Mouse (Mus musculus): ENCODE results near the gene Cct5.

Gene Cct5

DNA sequence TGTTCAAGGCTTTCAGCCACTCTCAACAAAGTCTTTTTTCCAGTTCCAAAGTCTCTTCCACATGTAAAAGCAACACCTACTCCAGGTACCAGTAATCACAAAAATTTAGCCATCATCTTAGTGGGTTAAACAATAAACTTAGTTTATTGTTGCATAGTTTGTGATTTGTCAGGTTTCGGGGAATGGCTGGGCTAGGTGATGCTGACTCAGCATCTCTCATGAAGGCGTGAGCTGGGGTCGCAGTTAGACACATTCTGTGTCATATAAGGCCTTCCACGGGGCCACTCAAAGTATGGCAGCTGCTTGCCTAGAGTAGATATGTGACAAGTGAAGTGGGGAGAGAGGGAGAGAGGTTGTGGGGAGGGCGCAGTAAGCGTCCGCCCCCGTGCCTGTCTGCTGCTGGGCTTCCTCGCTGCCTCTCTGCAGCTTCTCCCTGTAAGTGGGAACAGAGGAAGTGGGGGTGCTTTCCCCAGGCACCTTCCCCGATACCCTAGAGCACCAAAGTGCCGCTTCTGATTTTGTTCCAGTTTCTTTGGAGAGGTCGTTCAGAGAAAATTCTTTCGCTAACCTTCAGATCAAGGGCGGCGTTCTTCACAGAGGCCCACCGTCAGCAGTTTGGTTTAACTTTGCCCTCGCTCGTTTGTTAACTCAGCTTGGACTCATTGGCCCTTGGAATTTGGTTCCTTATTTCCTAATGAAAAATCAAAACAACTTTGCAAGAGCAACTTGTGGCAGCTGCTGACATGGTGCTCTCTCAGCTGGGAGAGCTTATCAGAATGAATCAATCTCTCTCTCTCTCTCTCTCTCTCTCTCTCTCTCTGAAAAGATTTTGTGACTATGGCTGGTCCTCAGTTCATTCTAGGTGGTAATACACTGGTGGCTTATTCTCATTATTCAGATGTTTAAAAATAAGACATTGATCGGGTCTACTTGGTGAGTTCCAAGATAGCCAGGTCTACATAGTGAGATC, 37.7 kb downstream of the Cct5 start:
- no peak for DNase-seq (ENCODE audit: low read depth, low spot score)

DNA sequence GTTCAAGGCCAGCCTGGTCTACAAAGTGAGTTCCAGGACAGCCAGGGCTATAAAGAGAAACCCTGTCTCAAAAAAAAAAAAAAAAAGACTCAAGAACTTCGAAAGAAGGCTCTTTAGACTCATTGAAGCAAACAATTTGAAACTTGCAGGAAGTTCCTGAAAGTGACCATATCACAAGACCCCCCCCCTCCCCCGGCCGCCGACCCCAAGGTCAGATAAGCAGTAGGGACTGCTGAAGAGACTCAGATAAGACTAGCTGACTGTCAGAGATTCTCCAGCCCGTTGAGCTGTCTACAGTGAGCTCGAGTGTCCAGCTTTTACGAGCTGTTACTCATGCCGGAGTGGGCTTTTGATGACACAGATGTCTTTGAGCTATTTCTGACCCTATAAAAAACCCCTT, 38.8 kb downstream of the Cct5 start:
- DNase-seq (ENCODE audit: low read depth, low spot score): no peak

DNA sequence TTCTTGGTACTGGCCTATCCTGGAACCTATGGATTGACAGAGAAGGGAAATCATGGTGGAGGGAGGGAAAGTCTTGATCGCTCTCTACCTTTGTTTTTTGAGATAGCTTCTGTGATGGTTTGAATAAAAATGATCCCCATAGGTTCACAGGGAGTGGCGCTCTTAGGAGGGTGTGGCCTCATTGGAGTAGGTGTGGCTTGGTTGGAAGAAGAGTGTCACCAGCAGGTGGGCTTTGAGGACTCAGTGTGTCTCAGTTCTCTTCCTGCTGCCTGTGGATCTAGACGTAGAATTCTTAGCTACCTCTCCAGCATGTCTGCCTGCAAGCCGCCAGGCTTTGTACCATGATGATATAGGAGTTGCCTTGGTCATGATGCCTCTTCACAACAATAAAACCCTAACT, 39.6 kb downstream of the Cct5 start:
- DNase-seq (ENCODE audit: low read depth, low spot score): peak; percentile 69

DNA sequence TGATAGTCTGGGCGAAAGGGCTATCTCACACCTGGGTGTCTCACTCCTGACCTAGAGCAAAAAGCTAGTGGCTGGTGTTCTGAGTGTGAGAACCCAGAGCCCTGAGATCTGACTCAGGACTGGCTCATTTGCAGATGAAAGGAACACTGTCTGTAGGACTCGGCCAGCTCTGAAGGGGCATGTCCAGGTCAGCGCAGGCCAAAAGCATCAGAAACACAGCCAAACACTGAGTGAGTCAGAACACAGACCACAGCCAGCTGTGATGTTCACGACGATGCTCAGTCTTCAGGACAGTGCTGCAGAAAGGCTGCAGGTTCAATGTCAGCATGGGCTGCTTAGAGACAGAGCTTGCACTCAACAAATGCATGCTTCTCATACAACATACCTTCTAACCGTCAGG, 40.2 kb downstream of the Cct5 start:
- no peak for DNase-seq (ENCODE audit: low read depth, low spot score)

DNA sequence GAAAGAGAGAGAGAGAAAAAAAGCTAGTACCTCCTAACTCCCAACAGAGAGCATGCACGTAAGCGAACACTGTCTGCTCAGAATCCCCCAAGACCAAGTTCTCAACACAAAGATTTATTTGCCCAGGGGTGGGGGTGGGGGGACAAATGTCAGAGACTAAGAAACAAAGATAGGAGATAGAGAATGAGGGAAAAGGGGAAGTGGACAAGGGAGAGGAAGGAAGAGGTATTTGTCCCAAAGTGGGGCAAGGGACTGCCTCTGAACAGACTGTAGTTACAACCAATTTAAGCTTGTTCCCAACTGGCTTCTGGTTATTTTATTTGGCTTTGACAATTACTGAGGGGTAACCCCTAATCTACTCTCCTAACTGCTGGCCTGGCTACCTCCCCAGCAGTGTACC, 46.7 kb downstream of the Cct5 start:
- no peak for DNase-seq (ENCODE audit: low read depth, low spot score)

DNA sequence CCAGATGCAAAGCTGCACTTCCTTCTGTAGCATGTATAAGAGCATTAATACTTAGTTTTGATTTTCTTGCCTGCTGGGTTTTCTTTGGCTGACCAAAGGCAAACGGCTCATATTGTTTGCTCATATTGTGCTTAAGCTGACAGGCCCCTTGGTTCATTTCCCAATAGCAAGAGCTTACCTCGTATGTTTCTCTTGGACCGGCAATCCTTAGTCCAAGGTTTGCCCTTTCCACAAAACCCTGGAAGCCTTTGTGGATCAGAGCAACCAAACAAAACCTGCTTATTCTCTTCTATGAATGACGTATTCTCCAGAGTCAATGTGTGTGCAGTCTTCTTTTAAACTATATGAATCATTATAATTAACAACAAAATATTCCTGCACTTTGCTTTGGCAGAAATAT, 51.2 kb downstream of the Cct5 start:
- DNase-seq (ENCODE audit: low read depth, low spot score): no peak

DNA sequence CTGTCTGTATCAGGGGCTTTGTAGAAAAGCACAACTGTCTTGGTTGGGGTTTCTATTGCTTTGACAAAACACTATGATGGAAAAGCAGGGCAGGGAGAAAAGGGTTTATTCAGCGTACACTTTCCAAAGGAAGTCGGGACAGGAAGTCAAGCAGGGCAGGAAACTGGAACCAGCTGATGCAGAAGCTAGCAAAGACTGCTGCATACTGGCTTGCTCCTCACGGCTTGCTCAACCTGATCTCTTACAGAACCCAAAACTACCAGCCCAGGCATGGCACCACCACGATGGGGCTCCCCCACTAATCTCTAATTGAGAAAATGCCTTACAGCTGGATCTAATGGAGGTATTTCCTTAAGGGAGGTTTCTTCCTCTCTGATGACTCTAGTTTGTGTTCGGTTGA, 54.2 kb downstream of the Cct5 start:
- no peak for DNase-seq (ENCODE audit: low read depth, low spot score)

DNA sequence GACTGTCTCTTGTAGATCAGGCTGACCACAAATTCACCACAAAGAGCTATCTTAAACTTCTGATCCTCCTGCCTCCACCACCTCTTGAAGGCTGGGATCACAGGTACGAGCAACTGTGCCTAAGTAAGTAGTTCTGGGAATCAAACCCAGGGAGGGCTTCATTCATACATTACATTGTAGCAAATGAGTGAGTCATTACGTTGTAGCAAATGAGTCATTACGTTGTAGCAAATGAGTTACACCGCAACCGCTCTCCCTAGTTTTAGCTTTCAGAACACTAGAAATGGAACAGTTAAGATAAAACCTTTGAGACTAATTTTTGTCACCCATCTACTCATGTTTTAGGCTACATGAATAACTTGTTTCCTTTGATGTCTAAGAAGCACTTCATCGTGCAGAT, 55.3 kb downstream of the Cct5 start:
- DNase-seq (ENCODE audit: low read depth, low spot score): no peak

DNA sequence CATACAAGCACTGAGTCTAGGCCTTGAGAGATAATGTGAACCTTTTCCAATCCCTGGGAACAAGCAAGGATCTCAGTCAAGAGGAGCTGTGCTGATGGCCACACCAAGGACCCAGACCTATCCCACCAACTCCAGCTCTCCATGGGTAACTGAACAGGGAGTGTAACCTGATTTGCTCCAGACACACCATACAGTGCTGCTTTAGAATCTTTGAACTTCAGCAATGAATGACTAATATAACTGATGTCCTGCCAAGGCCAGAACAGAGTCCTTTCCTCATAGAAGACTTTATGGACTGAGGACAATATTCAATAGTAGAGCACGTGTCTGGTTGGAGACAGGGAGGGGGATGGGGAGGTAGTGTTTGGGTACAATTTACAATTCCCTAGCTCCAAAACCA, 56.5 kb downstream of the Cct5 start:
- DNase-seq (ENCODE audit: low read depth, low spot score): no peak

DNA sequence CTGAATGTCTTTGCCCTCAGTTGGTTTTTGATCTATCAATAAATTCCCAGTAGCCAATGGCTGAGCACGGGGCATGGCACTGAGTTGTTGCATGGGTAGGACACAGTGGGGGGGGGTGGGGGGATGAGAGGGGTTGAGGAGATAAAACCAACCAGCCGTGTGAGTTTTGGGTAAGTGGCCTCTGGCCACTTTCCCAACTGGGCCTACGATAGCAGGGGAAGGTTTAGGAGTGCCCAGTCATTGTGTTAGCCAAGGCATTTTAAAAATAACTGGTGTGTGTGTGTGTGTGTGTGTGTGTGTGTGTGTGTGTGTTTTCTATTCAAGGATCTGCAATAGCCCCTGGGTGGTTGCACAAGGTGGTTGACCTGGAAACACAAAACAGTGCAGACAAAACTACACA, 58.4 kb downstream of the Cct5 start:
- no peak for DNase-seq (ENCODE audit: low read depth, low spot score)

DNA sequence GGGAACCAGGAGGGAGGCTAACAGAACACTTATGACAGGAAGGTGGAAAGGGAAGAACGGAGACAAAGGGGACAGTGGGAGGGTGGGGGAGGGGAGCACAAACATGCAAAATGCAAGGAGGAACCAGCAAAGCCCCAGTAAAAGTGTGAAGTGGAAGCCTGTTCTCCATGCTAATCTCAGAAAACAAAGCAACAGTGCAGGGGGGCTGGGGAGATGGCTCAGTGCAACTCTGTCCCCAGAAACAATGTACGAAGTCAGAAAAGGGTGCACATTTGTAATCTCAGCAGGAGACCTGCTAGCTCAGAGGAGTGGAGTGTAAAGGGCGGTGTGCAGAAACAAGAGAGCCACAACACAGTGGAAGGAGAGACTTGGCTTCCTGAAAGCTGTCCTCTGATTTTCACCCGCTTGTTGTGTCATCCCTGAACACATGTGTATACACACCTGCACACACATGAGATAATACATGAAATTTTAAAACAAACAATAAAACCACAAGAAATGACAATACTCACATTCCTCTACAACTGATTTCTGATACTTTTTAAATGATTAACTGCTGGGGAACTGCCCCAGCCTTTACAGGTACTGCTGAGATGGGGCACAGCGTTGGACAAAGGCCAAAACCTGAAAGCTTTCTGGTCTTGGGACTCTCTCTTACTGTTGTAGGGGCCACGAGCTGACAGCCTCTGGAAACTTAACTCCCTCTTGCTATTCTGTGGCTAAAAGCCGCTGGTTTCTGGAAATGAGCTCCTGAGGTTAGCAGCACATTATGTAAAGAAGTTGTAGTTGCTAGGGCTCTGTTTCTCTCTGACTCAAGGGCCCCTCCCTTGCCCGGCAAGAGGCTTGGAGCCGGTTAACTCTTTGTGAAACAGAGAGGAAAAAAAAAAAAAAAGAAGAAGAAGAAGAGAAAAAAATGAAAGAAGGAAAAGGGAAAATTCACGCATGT, 59.3 kb downstream of the Cct5 start:
- peak; percentile 77 for DNase-seq (ENCODE audit: low read depth, low spot score)
